Mouse (Mus musculus): ENCODE data around the gene Cfi. TPM values are rescaled to one million over a fixed set of nuclear protein-coding genes. Genes with fewer than 3 reads are reported as not detected.

Cfi gene
- total RNA-seq, 4 experiments from 2014 or later = 0.19 TPM; not detected in 3

- peak in 1 of 2 experiments; percentile 28 for DNase-seq (ENCODE audit: low spot score in 2 of 2)
Observed at GRCm38 (mm10) chr3:129863698-129864097, 28.0 kb downstream of the Cfi start.

- DNase-seq (ENCODE audit: low spot score in 2 of 2) = no peak
Observed at GRCm38 (mm10) chr3:129877327-129877726, 41.6 kb downstream of the Cfi start.

GRCm38 (mm10) chr3:129878405-129879021, 42.8 kb downstream of the Cfi start, which contains the start of gene Pla2g12a:
Pla2g12a (plus strand) TSS chr3:129878606.
- peak; percentile 85 to 88 for DNase-seq (ENCODE audit: low spot score in 2 of 2)

GRCm38 (mm10) chr3:129879131-129879757, 43.6 kb downstream of the Cfi start:
- no peak for DNase-seq (ENCODE audit: low spot score in 2 of 2)

- no peak for DNase-seq (ENCODE audit: low spot score in 2 of 2)
Observed at GRCm38 (mm10) chr3:129879913-129880312, 44.2 kb downstream of the Cfi start.

DNA sequence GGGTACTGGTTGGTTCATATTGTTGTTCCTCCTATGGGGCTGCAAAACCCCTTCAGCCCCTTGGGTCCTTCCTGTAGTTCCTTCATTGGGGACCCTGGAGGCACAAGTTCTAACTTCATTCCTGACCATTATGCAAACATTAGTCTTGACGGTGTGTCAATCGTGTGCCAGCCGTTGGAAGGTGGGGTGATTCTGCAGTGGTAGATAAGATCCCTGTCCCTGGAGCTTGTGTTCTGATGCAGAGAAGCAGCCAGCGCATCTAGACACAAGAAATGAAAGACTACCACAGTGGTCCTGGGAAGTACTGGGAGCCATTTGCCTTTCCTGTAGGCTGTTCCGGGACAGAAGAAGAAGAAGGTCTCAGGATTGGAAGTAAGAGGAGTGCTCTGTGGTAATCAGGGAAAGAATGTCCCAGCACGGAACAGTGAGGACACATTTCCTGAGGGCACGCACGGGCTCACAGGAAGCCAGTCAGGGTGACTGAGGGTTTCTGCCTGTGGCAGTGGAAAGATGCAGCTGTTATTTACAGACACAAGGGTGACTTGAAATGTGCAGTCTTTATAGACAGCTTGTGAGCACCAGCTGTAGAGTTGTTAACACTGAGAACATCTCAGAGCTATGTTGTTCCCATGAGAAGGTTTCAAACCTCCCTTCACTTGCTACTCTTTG, 45.4 kb downstream of the Cfi start:
- no peak for DNase-seq (ENCODE audit: low spot score in 2 of 2)

GRCm38 (mm10) chr3:129885577-129885976, 49.9 kb downstream of the Cfi start:
- no peak for DNase-seq (ENCODE audit: low spot score in 2 of 2)

- DNase-seq (ENCODE audit: low spot score in 2 of 2) = no peak
Observed at GRCm38 (mm10) chr3:129886430-129886829, 50.7 kb downstream of the Cfi start.

GRCm38 (mm10) chr3:129887779-129888517, 52.3 kb downstream of the Cfi start:
- DNase-seq (ENCODE audit: low spot score in 2 of 2) = no peak

DNA sequence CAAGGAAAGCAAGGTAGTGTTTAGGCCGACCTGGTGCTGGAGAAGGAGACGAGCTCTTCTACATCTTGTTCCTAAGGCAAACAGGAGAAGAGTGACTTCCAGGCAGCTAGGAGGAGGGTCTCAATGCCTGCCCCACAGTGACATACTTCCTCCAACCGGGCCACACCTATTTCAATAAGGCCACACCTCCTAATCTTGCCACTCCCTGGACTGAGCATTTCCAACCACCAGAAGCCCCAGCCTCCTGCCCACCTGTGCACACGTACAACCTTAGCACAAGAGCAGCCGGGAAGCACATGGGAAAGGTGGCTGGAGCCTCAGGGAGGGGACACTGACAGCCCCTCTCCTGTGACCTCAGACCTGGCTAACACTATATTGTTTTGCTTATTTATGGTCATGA, 56.3 kb downstream of the Cfi start:
- DNase-seq (ENCODE audit: low spot score in 2 of 2) = no peak

DNA sequence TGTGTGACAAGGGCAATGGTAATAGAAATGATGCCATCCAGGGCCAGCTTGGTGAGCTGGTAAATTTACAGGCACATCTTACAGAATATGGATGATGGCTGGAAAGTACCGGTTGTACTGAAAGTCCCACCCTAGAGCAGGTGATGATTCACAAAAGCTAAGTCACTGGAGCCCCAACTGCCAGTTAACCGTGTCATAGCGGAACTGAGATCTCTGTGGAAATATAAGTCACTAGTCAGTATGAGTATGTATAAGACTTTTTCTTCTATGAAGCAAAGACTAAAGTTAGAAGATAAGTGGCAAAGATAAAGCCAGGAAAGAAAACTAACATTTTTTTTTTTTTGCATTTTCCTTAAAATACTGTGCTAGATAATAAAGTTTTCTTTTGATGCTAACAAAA, 57.5 kb downstream of the Cfi start:
- DNase-seq (ENCODE audit: low spot score in 2 of 2) = no peak

DNA sequence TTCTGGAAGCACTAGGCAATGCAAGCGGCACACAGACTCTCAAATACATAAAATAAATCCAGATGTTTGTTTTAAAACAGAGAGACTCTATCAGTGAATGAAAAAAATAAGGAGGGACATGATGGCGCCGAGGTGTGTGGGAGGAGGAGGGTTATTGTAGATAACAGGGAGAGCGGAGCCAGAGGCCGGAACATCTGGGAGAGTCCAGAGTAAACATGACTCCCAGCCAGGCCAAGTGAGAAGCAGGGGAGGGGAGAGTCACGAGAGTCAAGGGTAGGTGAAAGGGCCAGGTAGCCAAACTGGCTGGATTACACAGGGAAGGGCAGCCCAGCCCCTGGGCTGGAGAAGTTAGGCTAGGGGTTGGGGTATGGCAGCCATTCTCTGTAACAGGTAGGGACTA, 60.9 kb downstream of the Cfi start:
- DNase-seq (ENCODE audit: low spot score in 2 of 2) = no peak

DNA sequence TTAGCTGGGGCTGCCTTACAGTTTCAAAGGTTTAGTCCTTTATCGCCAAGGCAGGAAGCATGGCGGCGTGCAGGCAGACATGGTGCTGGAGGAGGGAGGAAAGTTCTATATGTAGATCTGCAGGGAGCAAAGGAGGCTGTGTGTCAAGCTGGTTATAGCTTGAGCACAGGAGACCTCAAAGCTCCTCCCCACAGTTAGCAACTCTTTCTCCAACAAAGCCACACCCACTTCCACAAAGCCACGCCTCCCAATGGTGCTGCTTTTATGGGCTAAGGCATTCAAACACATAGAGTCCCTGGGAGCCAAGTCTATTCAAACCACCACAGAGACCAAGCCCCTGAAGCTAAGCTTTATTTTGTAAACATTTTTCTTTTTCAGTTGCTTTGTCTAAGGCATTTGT, 63.2 kb downstream of the Cfi start:
- DNase-seq (ENCODE audit: low spot score in 2 of 2) = no peak

DNA sequence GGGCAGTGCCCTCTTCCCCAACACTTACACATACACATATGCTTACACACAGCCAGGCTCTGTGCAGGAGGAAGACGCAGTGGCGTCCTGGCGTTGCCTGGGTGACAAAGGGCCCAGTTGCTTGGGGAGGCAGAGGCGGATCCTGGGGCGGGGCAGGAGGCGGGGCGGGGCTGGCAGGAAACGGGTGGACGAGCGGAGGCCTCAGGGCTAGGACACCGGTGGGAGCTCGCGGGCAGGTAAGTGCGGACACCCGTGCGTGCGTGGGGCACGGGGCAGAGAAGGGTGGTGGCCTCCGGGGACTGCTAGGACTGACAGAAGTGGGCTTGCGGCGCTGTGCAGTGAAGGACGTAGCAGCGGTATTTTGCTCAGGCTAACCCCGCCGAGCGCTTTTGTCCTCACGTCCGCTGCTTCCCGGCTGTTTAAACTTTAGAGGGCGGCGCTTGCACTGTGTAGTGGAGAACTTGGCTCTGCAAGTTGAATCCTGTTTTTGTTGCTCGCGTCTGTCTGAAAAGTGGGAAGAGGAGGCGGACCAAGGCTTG, 65.7 kb downstream of the Cfi start, which contains the start of gene Casp6:
Gene Casp6, plus strand, starts transcription at position 155 of the 539 bp plus-strand sequence.
- DNase-seq (ENCODE audit: low spot score in 2 of 2) = peak in 1 of 2 experiments; percentile 46

- no peak for DNase-seq (ENCODE audit: low spot score in 2 of 2)
Observed at GRCm38 (mm10) chr3:129903369-129903768, 67.7 kb downstream of the Cfi start.

- no peak for DNase-seq (ENCODE audit: low spot score in 2 of 2)
Observed at GRCm38 (mm10) chr3:129903866-129904265, 68.2 kb downstream of the Cfi start.

GRCm38 (mm10) chr3:129904381-129905132, 68.9 kb downstream of the Cfi start:
- no peak for DNase-seq (ENCODE audit: low spot score in 2 of 2)

DNA sequence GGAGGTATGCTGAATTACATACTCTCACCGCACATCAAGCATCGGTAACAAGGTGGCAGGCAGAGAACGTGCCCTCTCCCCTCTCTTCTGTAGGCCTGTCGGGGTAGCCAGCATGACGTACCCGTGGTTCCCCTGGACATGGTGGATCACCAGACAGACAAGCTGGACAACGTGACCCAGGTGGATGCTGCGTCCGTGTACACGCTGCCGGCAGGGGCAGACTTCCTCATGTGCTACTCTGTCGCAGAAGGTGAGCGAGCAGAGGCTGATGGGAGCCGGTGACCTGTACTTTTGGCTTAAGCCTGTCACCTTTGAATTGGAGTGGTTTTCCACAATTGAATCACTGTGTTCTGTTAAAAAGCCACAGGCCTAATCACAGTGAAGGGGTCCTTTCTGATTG, 76.3 kb downstream of the Cfi start:
- DNase-seq (ENCODE audit: low spot score in 2 of 2) = no peak

DNA sequence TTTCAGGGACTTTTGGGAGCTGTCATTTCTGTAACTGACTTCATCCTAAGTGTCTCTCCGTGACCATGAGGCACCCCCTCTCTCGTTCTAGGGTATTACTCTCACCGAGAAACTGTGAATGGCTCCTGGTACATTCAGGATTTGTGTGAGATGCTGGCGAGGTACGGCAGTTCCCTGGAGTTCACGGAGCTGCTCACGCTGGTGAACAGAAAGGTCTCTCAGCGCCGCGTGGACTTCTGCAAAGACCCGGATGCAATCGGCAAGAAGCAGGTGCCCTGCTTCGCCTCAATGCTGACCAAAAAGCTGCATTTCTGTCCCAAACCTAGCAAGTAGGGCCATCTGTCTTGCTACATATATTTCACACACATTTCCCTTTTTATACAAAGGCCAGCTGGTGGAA, 77.6 kb downstream of the Cfi start:
- DNase-seq (ENCODE audit: low spot score in 2 of 2) = no peak

GRCm38 (mm10) chr3:129917424-129917823, 81.7 kb downstream of the Cfi start:
- no peak for DNase-seq (ENCODE audit: low spot score in 2 of 2)

- DNase-seq (ENCODE audit: low spot score in 2 of 2) = peak; percentile 51 to 54
Observed at GRCm38 (mm10) chr3:129918434-129918833, 82.8 kb downstream of the Cfi start.
